Mouse (Mus musculus): ENCODE results near the gene Rpap3. TPM values are rescaled to one million over a fixed set of nuclear protein-coding genes. Genes with fewer than 3 reads are reported as not detected.

Rpap3 gene
- total and polyA plus RNA-seq, 3 experiments, result 4.4 to 14.2 (median 12.7) TPM

- intact Hi-C loops (cut with DNase I), result loop anchor here (2.0 to 5.0 kb wide), 2 partner anchors 25 to 233 kb away; no protein-coding TSS in a partner anchor
- peaks cover 23% of the 10 kb centered on the region for H3K4me1 ChIP-seq (ENCODE audit: control insufficient read depth, insufficient read depth, low read length)
- peak overlapping the region; percentile 13 for H3K4me3 ChIP-seq
- no peaks in the 10 kb centered on the region for H3K27me3 ChIP-seq (ENCODE audit: control insufficient read depth, insufficient read depth, low read length)
- TF ChIP-seq POLR2A (IDR thresholded peaks at IDR 0.05; ENCODE audit: insufficient read depth, low read depth, low read length), result no peak
- TF ChIP-seq EP300 (IDR thresholded peaks at IDR 0.05; ENCODE audit: insufficient read depth, low read depth, low read length), result no peak
- TF ChIP-seq CTCF (IDR thresholded peaks at IDR 0.05), result no peak
- no peaks in the 10 kb centered on the region for H3K36me3 ChIP-seq (ENCODE audit: control insufficient read depth, insufficient read depth, low read length)
- DNase-seq, result no peak
- peak overlapping the region; percentile 93 for H3K27ac ChIP-seq
- H3K79me2 ChIP-seq (replicated peaks; ENCODE audit: control insufficient read depth, insufficient read depth, low read length), result no peaks in the 10 kb centered on the region
- peak overlapping the region; percentile 44 for H3K9ac ChIP-seq (ENCODE audit: low read depth, low read length)
- WGBS, result 73% methylated on average over 12 of the region's 12 CpGs
These were observed 13.9 kb upstream of the Rpap3 start for GRCm38 (mm10) chr15:97719494-97719893.

GRCm38 (mm10) chr15:97718535-97719155, 13.0 kb upstream of the Rpap3 start:
- no peak for TF ChIP-seq POLR2A (IDR thresholded peaks at IDR 0.05; ENCODE audit: insufficient read depth, low read depth, low read length)
- no peak for TF ChIP-seq CTCF (IDR thresholded peaks at IDR 0.05)
- TF ChIP-seq EP300 (IDR thresholded peaks at IDR 0.05; ENCODE audit: insufficient read depth, low read depth, low read length), result no peak
- DNase-seq, result no peak
- peak overlapping the region; percentile 93 for H3K27ac ChIP-seq
- peaks cover 23% of the 10 kb centered on the region for H3K4me1 ChIP-seq (ENCODE audit: control insufficient read depth, insufficient read depth, low read length)
- intact Hi-C loops (cut with DNase I), result loop anchor here (1.0 to 5.0 kb wide), 5 partner anchors 26 to 234 kb away; no protein-coding TSS in a partner anchor
- no peaks in the 10 kb centered on the region for H3K27me3 ChIP-seq (ENCODE audit: control insufficient read depth, insufficient read depth, low read length)
- peak overlapping the region; percentile 4; the same call in 1 of the 2 replicates for H3K9ac ChIP-seq (ENCODE audit: low read depth, low read length)
- no peak overlapping the region for H3K4me3 ChIP-seq
- 79% methylated on average over 8 of the region's 8 CpGs for WGBS
- H3K79me2 ChIP-seq (replicated peaks; ENCODE audit: control insufficient read depth, insufficient read depth, low read length), result no peaks in the 10 kb centered on the region
- no peaks in the 10 kb centered on the region for H3K36me3 ChIP-seq (ENCODE audit: control insufficient read depth, insufficient read depth, low read length)

- Histone ChIP-seq H3K4me3 (no peak overlapping the region), H3K27me3 (ENCODE audit: control insufficient read depth, insufficient read depth, low read length) (no peaks in the 10 kb centered on the region), H3K36me3 (ENCODE audit: control insufficient read depth, insufficient read depth, low read length) (no peaks in the 10 kb centered on the region), H3K27ac (peak overlapping the region; percentile 93), H3K79me2 (replicated peaks; ENCODE audit: control insufficient read depth, insufficient read depth, low read length) (no peaks in the 10 kb centered on the region), H3K4me1 (ENCODE audit: control insufficient read depth, insufficient read depth, low read length) (peaks cover 23% of the 10 kb centered on the region), H3K9ac (ENCODE audit: low read depth, low read length) (peak overlapping the region; percentile 32)
- DNase-seq, result peak; percentile 67 to 75
- TF ChIP-seq CTCF (IDR thresholded peaks at IDR 0.05) (peak; percentile 92), EP300 (IDR thresholded peaks at IDR 0.05; ENCODE audit: insufficient read depth, low read depth, low read length) (peak; percentile 96), POLR2A (IDR thresholded peaks at IDR 0.05; ENCODE audit: insufficient read depth, low read depth, low read length) (no peak)
- 15% methylated on average over 12 of the region's 12 CpGs for WGBS
- intact Hi-C loops (cut with DNase I), result loop anchor here (1.0 to 5.0 kb wide), 5 partner anchors 27 to 234 kb away; no protein-coding TSS in a partner anchor
These were observed 12.4 kb upstream of the Rpap3 start for GRCm38 (mm10) chr15:97717861-97718534.

GRCm38 (mm10) chr15:97716782-97717181, 11.2 kb upstream of the Rpap3 start:
- 76% methylated on average over 11 of the region's 11 CpGs for WGBS
- TF ChIP-seq CTCF (IDR thresholded peaks at IDR 0.05), result no peak
- no peak for TF ChIP-seq POLR2A (IDR thresholded peaks at IDR 0.05; ENCODE audit: insufficient read depth, low read depth, low read length)
- TF ChIP-seq EP300 (IDR thresholded peaks at IDR 0.05; ENCODE audit: insufficient read depth, low read depth, low read length), result no peak
- no peaks in the 10 kb centered on the region for H3K27me3 ChIP-seq (ENCODE audit: control insufficient read depth, insufficient read depth, low read length)
- H3K27ac ChIP-seq, result no peak overlapping the region
- no peak overlapping the region for H3K9ac ChIP-seq (ENCODE audit: low read depth, low read length)
- no peak for DNase-seq
- H3K36me3 ChIP-seq (ENCODE audit: control insufficient read depth, insufficient read depth, low read length), result no peaks in the 10 kb centered on the region
- H3K79me2 ChIP-seq (replicated peaks; ENCODE audit: control insufficient read depth, insufficient read depth, low read length), result no peaks in the 10 kb centered on the region
- intact Hi-C loops (cut with DNase I), result loop anchor here (5.0 kb wide), 1 partner anchor 236 kb away; no protein-coding TSS in a partner anchor
- peaks cover 22% of the 10 kb centered on the region for H3K4me1 ChIP-seq (ENCODE audit: control insufficient read depth, insufficient read depth, low read length)
- no peak overlapping the region for H3K4me3 ChIP-seq

- intact Hi-C loops (cut with DNase I), result loop anchor here (5.0 kb wide), 1 partner anchor 237 kb away; no protein-coding TSS in a partner anchor
- TF ChIP-seq POLR2A (IDR thresholded peaks at IDR 0.05; ENCODE audit: insufficient read depth, low read depth, low read length) (no peak), EP300 (IDR thresholded peaks at IDR 0.05; ENCODE audit: insufficient read depth, low read depth, low read length) (no peak), CTCF (IDR thresholded peaks at IDR 0.05) (no peak)
- Histone ChIP-seq H3K4me3 (no peak overlapping the region), H3K27ac (no peak overlapping the region), H3K4me1 (ENCODE audit: control insufficient read depth, insufficient read depth, low read length) (peaks cover 15% of the 10 kb centered on the region), H3K9ac (ENCODE audit: low read depth, low read length) (no peak overlapping the region), H3K27me3 (ENCODE audit: control insufficient read depth, insufficient read depth, low read length) (no peaks in the 10 kb centered on the region), H3K36me3 (ENCODE audit: control insufficient read depth, insufficient read depth, low read length) (no peaks in the 10 kb centered on the region), H3K79me2 (replicated peaks; ENCODE audit: control insufficient read depth, insufficient read depth, low read length) (no peaks in the 10 kb centered on the region)
- no peak for DNase-seq
- WGBS, result 93% methylated on average over 1 of the region's 1 CpGs
These were observed 10.1 kb upstream of the Rpap3 start for GRCm38 (mm10) chr15:97715734-97716133.

Data from heart, adult 2 months (tissue).